Mouse (Mus musculus) heart, adult 9 months (tissue): ENCODE measurements around the gene Mef2c.
A peak's percentile ranks its signal among the peaks of the same experiment; 100 is the strongest.

ENCODE experiments used
- DNase-seq, 2 experiments: peaks; one replicate each; pipeline ENCODE4 v3.0.0; 2022; ENCODE audit warnings: low spot score in 2 of 2

Mef2c gene

DNA sequence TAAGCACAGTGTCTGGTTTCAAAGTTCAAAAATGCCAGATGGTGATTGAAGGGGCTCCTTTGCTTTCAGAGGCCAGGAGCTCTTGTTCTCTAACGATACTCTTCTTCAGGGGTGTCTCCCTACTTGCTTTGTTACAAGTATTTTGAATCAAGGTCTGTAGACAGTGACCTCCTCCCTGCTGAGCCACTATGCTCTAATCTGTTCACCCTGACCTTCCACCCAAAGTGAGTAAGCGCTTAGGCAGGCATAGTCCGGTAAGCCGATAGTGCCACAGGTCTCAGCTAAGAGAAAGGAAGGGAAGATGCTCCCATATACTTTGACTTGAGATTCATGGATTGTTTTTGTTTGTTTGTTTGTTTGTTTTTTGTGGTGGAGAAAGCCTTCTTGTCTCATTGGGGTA, 69.5 kb downstream of the Mef2c start:
- peak; percentile 44 to 49 for DNase-seq

DNA sequence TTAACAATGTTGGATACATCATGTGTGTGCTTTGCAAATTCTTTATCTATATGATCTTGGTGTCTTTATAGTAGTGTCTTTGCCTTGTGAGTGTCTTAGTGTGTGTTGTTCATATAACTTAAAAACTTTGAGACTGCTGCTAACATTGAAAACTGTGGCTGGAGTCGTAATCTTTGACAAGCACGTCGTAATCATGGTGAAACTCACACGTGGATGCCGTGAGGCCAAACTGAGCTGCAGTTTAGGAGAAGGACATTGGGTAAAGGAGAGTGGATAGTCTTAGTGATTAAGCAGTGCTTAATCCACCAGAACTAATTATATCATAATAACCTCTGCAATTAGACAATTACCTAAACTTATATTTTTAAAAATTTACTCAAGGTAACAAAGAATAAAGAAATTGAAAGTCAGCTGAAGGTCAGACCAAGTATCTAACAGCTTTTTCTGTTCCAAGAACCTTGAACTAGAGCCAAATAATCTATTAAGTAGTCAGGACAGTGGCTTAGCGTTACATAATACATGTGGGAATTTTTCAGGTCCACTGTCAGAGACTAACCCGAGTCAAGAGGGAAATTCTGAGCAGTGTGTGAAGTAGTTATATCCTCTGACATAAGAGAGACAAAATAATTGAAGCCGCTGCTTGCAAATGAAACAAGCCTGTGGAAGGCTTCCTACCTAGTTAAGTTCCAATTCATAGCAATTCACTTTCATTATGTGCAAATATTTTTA, 70.2 kb downstream of the Mef2c start:
- peak; percentile 50 to 57 for DNase-seq

DNA sequence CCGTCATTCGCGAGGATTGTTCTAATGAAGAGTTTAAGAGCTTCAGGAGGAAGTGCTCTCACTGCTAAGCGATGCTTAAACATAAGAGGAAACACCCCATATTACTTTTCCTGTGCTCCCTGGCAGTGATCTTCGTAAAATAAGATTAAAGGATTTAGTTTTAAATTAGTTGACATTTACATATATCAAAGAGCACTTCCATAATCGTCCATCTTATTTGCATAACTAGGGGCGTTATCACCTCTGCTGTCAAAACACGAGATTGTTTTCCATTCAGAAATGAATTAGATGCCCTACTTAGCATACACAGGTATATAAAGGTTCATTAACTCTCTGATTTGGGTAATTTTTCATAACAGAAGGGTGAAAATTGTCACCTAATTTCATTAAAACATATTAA, 71.0 kb downstream of the Mef2c start:
- DNase-seq: no peak

DNA sequence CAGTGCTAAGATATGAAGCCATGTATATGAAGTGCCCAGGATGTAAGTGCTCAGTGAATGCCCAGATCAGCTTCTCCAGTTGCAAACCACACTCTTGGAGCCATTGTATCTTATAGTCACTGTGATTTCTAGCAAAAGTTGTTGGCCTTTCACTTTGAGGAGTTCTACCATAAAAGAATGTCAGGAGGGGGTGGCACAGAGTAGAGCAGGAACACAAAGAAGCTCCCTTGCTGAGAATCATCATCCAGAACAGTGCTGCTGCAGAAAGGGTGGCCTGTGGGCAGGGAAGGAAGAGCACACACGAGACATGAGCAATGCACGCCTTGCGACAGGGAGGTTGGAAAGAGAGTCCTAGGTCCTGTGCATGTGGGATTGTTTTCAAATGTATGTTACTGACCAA, 75.6 kb downstream of the Mef2c start:
- DNase-seq: no peak

DNA sequence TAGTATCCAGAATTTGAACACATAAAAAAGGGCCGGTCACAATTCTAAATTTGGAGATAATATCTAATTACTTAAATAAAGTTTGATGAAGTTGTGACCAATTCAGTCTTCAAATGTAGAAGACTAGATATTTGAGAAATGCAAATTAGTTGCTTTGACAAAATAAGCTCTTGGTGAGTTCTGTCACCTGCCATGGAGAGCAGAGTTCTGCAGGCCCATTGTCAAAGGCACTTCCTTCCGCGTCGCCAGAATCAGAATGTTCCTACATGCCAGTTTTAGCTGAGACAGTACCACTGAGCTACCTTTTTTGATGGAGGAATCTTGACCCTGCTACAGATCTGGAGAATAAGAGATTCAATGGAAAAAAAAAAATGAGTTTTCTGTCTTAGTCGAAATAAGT, 77.0 kb downstream of the Mef2c start:
- no peak for DNase-seq

DNA sequence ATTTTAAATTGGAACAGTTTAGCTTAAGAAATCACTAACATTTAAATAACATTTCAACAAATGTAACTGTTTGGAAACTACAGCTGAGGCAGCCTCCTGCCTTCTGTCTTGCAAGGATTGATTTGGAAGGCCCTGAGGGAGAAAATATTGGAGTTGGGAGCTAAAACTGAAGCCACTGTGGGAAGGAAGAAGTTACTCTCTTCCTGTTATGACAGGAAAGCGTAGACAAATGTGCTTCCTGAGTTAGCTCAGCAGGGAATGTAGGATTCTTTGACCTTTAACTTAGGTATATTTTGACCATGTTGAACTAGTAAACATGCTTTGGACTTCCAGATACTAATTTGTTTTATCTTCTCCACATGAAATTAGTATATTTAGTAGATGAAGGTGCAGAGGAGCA, 78.7 kb downstream of the Mef2c start:
- DNase-seq: no peak

DNA sequence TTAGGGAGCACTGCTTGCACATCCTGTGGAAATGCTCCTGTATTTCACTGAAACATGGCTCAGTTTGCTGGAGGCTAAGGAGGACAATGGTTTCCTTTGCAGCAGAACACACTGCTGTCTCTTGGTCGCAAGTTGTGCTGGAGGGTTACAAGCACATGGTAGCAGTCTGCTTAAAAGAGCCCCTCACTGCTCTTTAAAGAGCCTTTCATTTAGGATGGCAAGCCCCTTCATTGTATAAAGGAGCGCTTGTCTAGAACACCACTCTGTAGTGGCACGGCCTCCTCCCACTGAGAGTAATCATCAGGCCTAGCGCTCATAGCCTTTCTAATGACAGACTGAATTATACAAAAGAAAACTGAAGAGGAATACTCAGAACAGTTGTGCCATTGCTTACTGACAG, 80.0 kb downstream of the Mef2c start:
- DNase-seq: no peak

DNA sequence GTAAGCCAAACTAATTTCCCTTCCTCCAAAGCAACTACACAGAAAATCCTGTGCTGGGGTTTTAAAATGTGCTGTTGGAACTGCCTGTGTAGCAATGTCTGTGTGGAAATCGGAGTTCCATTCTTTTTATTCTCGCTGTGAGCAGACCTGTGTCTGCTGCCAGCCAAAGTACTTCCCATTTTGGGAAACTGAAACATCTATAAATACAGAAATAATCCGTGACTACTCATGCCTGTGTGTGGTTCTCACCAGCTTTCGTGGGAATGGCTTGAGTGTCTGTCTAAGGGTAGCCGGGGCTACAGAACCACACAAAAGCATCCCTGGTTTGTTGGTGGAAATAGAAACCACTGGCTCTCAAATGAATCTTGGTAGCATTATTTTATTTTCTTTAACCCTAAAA, 81.5 kb downstream of the Mef2c start:
- DNase-seq: no peak

DNA sequence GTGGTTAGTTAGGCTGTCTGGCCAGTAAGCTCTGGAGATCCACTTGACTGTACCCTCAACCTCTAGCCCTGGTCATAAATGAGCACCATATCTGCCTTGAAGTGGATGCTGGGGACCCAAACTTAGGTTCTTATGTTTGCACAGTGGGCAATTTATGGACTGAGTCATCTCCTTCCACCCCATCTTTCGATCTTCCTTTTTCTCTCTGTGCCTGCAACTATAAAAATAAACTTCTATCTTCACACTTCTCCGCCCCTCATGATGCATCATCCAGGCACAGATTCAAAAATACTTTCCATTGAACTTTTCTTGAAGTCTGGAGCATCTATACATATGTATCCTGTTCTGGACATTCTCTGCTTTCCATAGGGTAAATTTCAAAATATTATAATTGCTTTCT, 84.4 kb downstream of the Mef2c start:
- DNase-seq: no peak

DNA sequence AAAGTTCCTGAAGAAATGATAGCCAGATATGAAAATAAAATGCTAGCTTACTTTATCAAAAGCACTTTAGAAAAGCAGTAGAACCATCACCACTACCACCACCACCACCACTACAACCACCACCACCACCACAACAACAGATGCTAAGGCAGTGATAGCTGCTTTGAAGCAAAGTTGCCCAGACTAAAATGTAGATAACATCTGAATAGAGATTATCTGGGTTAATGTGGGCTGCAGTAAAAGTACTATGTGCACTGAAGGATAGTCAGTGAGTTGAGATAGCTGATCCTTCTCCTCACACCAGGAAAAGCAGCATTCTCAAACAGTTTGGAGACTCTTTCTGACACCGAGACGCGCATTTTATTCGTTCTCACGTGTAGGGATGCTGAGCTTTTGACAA, 87.1 kb downstream of the Mef2c start:
- DNase-seq: no peak

DNA sequence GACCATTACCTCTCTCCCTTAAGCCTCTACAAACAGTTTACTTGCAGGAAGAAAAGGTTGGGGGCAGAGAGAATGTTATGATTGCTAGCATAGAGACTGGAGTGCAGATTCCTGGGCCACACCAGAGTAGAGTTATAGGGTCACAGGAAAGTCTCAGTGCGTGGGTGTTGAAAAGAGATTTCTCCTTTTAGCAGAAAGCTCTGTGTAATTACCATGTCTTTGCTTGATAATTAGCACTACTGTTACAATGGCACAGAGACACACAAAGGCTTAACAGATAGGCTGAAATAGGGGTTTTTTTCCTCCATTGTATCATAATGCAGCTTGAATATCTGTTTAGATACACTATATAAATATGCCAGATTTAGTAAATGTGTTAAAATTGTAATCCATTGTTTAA, 91.6 kb downstream of the Mef2c start:
- no peak for DNase-seq

DNA sequence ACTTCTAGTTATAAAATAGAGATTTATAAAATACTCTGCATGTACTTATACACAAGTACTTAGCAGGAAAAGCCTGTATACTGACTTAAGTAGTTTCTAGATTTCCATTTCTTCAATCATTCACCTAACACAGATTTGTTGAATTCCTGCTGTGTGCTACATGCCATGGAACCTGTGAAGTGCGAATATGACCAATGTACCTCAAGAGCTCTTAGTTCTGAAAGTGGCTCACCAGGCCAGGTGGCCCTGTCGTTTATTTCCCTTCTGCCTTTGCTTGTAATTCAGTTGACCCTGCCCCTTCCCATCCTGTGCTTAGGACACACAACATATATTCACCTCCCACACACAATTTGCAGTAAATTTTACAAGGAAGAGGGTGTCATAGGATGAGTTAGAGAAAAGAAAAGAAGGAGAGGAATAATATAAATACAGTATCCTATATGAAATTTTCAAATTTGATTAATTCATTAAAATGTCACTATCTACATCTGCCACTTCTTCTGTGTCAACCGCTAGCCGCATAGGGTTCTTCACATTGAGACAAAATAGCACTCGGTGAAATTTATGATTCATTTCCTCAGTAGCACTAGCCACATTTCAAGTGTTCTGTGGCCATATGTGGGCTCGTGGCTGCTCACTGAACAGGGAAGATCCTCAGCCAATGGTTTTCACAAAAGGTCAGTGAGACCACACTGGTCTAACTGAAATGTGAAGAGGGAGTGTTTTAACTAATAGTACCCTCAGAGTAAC, 93.3 kb downstream of the Mef2c start:
- DNase-seq: no peak

DNA sequence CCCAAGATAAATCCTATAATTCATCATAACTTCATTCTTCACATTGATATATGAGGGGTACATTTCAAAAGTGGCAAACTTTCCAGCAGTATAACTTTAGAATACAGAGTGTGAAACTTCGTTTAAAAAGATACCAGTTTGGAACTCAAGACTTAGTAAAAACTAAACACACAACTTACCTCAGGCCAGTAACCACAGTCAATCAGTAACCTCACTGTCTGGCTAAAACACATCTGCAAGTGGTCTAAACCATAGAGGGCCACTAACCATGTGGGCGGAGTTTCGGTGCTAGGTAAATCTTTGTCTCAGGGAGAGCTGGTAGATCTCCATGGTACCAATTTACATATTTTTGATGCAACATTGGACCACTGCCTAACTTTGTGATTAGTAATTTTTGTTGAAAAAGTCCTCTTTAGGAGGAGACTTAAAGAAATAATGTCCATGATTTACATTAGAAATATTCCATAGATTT, 93.9 kb downstream of the Mef2c start:
- DNase-seq: no peak

DNA sequence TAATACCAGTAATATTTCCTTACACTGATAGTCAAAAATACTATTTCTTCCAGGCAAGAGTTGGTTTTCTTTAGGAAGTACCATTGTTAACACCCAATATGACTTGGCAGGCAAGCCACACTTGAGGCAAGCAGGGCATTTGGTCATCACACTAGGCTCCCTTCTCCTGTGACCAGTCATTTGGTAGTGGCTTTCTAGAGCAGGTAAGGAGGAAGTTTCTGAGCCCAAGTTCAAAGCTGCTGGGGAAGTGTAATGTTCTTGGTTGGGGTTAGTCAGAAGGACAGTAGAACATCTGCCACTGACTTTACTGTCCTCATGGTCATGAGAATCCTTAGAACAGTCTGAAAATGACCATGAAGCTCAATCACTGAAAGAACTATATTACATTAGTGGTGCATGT, 96.5 kb downstream of the Mef2c start:
- no peak for DNase-seq

DNA sequence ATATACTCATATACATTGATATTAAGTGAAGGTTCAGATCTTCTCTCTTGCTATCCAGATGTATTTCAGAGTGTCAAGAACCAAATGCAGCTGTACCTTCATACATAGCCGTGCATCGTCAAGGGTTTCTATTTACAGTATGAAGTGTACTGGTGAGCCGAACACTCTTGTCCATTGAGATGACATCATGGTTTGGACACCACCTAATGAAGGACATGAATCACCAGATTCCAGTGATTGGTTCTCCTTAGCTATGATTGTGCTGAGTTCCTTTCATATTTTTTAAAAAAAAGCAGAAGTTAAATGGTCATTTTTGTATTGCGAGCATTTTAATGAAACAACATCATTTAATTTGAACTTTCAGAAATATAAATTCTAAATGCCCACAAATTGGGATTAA, 97.9 kb downstream of the Mef2c start:
- no peak for DNase-seq

DNA sequence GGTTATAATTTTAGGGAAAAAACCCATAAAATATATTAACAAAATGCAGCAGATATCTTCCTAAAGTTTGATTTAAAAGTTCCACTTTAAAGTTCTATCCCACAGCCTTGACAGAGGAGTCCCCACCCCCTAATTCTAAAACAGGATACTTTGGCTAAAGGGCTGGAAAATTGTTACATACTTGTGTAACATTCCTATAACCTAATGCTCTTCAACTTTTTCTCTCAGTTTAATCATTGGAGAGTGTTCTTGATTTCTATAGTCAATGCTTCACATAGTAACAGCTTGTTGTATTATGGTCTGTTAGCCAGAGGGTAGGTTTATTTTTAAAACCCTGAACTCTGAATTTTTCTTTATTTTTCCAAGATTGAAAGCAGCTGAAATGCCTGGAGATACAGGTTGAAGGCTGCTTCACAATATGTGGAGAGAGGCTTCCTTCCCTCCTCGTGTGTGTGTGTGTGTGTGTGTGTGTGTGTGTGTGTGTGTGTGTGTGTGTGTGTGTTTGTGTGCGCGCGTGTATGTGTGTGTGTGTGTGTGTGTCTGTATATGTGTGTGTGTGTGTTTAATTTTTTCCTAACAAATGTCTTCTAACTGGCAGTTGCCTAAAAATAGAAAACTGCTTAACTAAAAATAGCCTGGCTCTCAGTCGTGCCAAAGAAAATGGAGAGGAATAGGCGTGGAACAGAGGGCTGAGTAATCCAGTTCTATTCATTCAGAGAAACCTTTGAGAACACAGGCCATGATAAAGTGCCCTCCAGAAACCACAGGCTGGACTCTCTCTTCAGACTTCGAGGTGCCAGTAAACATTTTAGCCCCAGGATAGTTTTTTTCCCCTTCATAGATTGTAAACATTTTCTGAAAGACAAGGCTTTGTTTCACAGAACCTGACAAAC, 99.8 kb downstream of the Mef2c start:
- DNase-seq: peak; percentile 73 to 79

DNA sequence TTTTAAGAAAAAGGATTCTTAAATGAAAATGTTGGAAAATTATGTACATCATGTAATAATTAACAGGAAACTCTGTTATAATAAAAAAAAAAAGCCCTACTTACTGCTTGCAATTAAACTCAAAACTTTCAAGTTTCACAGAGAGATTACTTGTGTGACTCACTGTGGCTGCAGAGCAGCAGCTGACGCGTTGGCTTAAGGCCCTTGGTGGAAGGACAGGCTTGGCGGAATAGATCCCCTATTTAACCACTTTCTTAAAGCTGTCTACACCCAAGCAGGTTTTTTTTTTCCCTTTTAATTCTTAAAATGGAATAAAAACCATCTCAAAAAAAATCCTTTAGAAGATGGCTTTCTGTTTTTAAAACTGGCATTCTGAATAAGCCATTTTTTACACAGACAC, 100.5 kb downstream of the Mef2c start:
- peak; percentile 47 to 54 for DNase-seq

DNA sequence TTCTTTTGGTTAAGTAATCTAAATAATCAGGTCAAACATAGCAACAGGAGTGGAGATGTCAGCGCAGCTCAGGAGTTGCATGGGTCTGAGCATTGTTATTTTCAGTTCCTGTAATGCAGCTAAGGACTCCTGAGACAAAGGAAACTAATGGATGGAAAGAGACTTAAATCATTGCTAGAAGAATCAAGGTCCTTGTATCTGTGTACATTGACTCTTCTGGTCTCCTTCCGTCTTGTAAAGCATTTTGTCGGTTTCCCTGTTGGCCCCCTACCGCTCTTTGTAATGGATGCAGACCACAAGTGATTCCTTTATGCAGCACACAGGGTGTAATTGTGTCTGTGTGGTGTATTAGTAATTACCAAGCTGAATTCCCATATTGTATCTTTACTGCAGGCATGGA, 101.0 kb downstream of the Mef2c start:
- DNase-seq: no peak

DNA sequence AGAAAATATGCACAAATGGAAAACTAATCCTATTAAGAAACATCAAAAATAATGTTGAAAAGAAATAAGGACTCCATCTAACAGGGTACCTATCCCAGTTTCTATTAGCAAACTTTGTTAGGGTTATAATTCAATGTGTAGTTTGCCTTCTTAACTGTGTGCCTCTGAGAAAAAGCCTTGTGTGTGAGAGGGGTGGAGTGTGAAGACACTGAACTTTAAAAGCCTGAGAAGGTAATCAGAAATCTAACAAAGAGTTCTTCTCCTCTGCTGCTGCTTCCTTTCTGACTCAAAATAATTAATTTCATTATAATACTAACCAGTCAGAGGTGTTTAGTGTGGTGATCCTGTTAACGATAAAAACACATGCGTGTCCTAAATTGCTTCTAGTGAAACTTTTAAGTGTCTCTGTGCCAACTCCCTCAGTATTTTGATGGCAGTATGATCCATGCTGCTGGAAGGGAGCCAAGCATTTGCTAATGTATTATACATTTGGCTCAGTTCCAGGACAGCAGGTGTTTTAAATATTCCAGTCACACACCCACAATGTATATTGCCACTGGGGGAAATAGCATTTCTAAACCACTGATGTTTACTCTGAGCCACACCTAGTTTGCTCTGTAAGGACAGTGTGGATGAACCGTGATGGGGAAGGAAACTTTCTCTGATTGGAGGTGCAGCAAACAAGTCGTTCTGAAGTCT, 104.2 kb downstream of the Mef2c start:
- DNase-seq: peak; percentile 40 to 42

DNA sequence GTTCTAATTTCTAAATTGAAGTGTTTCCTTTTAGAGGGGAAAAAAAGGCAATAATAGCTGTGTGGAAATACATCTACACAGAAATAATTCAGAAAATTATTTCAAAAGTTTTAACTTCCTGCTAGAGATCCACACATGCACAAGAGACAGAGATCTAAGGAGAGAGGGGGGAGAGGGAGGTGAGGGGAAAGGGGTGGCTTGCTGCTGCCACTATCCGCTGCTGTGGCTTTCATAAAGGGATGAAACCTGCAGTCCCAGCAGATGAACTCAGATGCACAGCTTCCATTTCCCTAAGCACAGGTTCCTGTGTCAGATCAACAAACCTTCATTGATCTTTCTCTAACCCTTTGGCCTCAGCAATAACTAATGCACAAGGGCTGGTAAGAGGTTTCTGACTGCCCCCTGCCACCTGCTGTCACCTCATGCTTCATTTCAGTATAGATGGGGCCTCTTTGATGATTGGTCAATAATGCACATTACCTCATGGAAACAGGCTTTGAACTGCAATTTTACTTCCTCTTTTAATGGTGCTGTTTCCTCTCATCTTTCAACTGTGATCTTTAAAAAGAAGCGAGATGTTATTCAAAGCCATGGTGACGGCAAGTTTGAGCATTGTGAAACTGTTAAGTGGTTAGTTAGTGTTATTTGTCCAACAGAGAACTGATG, 105.2 kb downstream of the Mef2c start:
- DNase-seq: peak; percentile 35 to 71

DNA sequence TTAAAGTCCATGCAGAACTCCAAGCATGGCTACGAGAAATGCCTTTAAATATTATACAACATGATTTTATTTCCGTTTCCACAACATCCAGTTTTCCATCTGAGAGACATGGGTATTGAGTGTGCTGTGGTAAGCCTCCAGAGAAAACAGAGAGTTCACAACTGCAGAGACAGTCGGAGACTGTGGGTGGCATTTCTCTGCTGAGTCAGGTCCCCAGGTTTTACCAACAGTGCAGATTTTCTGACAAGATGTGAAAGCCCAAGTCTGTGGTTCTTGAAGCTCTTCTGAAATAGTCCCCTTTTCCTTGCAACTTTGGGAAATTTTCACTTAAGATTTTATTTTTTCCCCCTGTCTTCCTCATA, 105.7 kb downstream of the Mef2c start:
- DNase-seq: no peak
